Mouse (Mus musculus) monocyte, adult 2 months (primary cell): ENCODE measurements at regions not wholly inside any gene's neighbourhood (a gene's known extent, or its start where the extent isn't known, plus 50 kb on each side); places are given as distances from the start of the nearest gene placed in this dataset.

Experiments
- DNase-seq, 2 experiments: peaks; one replicate each; pipeline ENCODE4 v3.0.0; 2022; ENCODE audit warnings: low spot score in 2 of 2, low read depth in 1 of 2

- DNase-seq = no peak
Measured at GRCm38 (mm10) chr9:41578221-41579106, 417.0 kb upstream of the Ubash3b start.

GRCm38 (mm10) chr9:41577760-41578159, 416.3 kb upstream of the Ubash3b start:
- DNase-seq = no peak

- DNase-seq = no peak
Measured at GRCm38 (mm10) chr9:41575826-41576225, 414.3 kb upstream of the Ubash3b start.

GRCm38 (mm10) chr9:41570262-41570661, 408.8 kb upstream of the Ubash3b start:
- no peak for DNase-seq

GRCm38 (mm10) chr9:41566496-41566895, 405.0 kb upstream of the Ubash3b start:
- no peak for DNase-seq

- DNase-seq = no peak
Measured at GRCm38 (mm10) chr9:41565784-41566183, 404.3 kb upstream of the Ubash3b start.

- DNase-seq = no peak
Measured at GRCm38 (mm10) chr9:41563376-41563775, 401.9 kb upstream of the Ubash3b start.

- no peak for DNase-seq
Measured at GRCm38 (mm10) chr9:41558456-41558855, 397.0 kb upstream of the Ubash3b start.

- DNase-seq = no peak
Measured at GRCm38 (mm10) chr9:41556888-41557287, 395.4 kb upstream of the Ubash3b start.

- no peak for DNase-seq
Measured at GRCm38 (mm10) chr9:41545776-41546175, 384.3 kb upstream of the Ubash3b start.

- DNase-seq = no peak
Measured at GRCm38 (mm10) chr9:41542511-41542910, 381.0 kb upstream of the Ubash3b start.

- DNase-seq = no peak
Measured at GRCm38 (mm10) chr9:41541327-41541726, 379.8 kb upstream of the Ubash3b start.

- DNase-seq = no peak
Measured at GRCm38 (mm10) chr9:41532786-41533185, 371.3 kb upstream of the Ubash3b start.

GRCm38 (mm10) chr9:41532290-41532689, 370.8 kb upstream of the Ubash3b start:
- DNase-seq = no peak

- DNase-seq = no peak
Measured at GRCm38 (mm10) chr9:41531596-41531995, 370.1 kb upstream of the Ubash3b start.

GRCm38 (mm10) chr9:41526126-41526525, 364.6 kb upstream of the Ubash3b start:
- DNase-seq = no peak

- no peak for DNase-seq
Measured at GRCm38 (mm10) chr9:41525534-41525933, 364.0 kb upstream of the Ubash3b start.

- no peak for DNase-seq
Measured at GRCm38 (mm10) chr9:41524591-41524990, 363.1 kb upstream of the Ubash3b start.

GRCm38 (mm10) chr9:41523969-41524368, 362.5 kb upstream of the Ubash3b start:
- DNase-seq = no peak

GRCm38 (mm10) chr9:41522302-41522701, 360.8 kb upstream of the Ubash3b start:
- no peak for DNase-seq

GRCm38 (mm10) chr9:41517787-41518186, 356.3 kb upstream of the Ubash3b start:
- no peak for DNase-seq

GRCm38 (mm10) chr9:41517053-41517696, 355.7 kb upstream of the Ubash3b start:
- DNase-seq = no peak
